Mouse (Mus musculus): Measurements from ENCODE around the gene Fcgrt.
"Not testable (repeated sequence)": the region's sequence is repeated elsewhere in the genome, so short reads cannot be mapped to it uniquely, and the experiment has no call there.

The Fcgrt gene

GRCm38 (mm10) chr7:45103652-45104180, at the start of gene Fcgrt:
TSS of gene Fcgrt (minus strand) at chr7:45103851.
- peak; percentile 89 to 94 for DNase-seq

GRCm38 (mm10) chr7:45153052-45153451, 49.4 kb upstream of the Fcgrt start:
- not testable (repeated sequence) for DNase-seq

- peak; percentile 76 to 84 for DNase-seq
Observed at GRCm38 (mm10) chr7:45151303-45151702, 47.7 kb upstream of the Fcgrt start.

GRCm38 (mm10) chr7:45150321-45150720, 46.7 kb upstream of the Fcgrt start:
- no peak for DNase-seq

- DNase-seq: peak; percentile 71 to 77
Observed at GRCm38 (mm10) chr7:45149545-45149944, 45.9 kb upstream of the Fcgrt start.

- no peak for DNase-seq
Observed at GRCm38 (mm10) chr7:45148534-45149098, 45.0 kb upstream of the Fcgrt start.

GRCm38 (mm10) chr7:45147899-45148298, 44.2 kb upstream of the Fcgrt start:
- DNase-seq: peak in 1 of 2 experiments; percentile 53

GRCm38 (mm10) chr7:45147267-45147666, 43.6 kb upstream of the Fcgrt start:
- no peak for DNase-seq

- DNase-seq: no peak
Observed at GRCm38 (mm10) chr7:45145460-45145859, 41.8 kb upstream of the Fcgrt start.

GRCm38 (mm10) chr7:45144368-45145174, 40.9 kb upstream of the Fcgrt start:
- peak in 1 of 2 experiments; percentile 32 for DNase-seq

GRCm38 (mm10) chr7:45141914-45142313, 38.3 kb upstream of the Fcgrt start:
- DNase-seq: no peak

GRCm38 (mm10) chr7:45141319-45141718, 37.7 kb upstream of the Fcgrt start:
- DNase-seq: no peak

- DNase-seq: no peak
Observed at GRCm38 (mm10) chr7:45139904-45140723, 36.5 kb upstream of the Fcgrt start.

GRCm38 (mm10) chr7:45138403-45138802, 34.8 kb upstream of the Fcgrt start:
- no peak for DNase-seq

- no peak for DNase-seq
Observed at GRCm38 (mm10) chr7:45137171-45138006, 33.7 kb upstream of the Fcgrt start.

- DNase-seq: peak; percentile 91 to 94
Observed at GRCm38 (mm10) chr7:45135993-45136567, 32.4 kb upstream of the Fcgrt start, which contains the start of the genes Gm45713 and Flt3l. TSS of gene Gm45713 (minus strand) at chr7:45136231. TSS of gene Flt3l (minus strand) at chr7:45136432.

- DNase-seq: no peak
Observed at GRCm38 (mm10) chr7:45135370-45135769, 31.7 kb upstream of the Fcgrt start.

- DNase-seq: peak; percentile 76 to 84
Observed at GRCm38 (mm10) chr7:45134544-45135026, 30.9 kb upstream of the Fcgrt start.

- no peak for DNase-seq
Observed at GRCm38 (mm10) chr7:45133446-45134159, 30.0 kb upstream of the Fcgrt start.

- no peak for DNase-seq
Observed at GRCm38 (mm10) chr7:45131850-45132249, 28.2 kb upstream of the Fcgrt start.

Data from kidney, postnatal 4 days (tissue).